Mouse (Mus musculus) cerebellum, adult 2 months (tissue): Measurements from ENCODE around the gene Tnfsf13. TPM values are rescaled to one million over a fixed set of nuclear protein-coding genes. Genes with fewer than 3 reads are reported as not detected.
A peak's percentile ranks its signal among the peaks of the same experiment; 100 is the strongest.

Source experiments
- DNase-seq, 2 experiments: peaks; one replicate each; pipeline ENCODE4 v3.0.0; 2021
- H3K27ac ChIP-seq: fragments of 200-500 bp; 2 replicates; pipeline ENCODE4 v1.5.1; 2012; ENCODE audit warnings: low read length, control low read depth, inconsistent platforms; ENCODE audit not compliant: insufficient read depth
- H3K27me3 ChIP-seq: fragments of 200-500 bp; 2 replicates; pipeline ENCODE4 v1.6.1; 2012; ENCODE audit warnings: inconsistent platforms, mild to moderate bottlenecking, low read length, moderate library complexity; ENCODE audit not compliant: control insufficient read depth, insufficient read depth
- H3K4me1 ChIP-seq: fragments of 200-500 bp; 2 replicates; pipeline ENCODE4 v1.6.1; 2011; ENCODE audit warnings: low read length; ENCODE audit not compliant: control insufficient read depth, insufficient read depth
- H3K4me3 ChIP-seq: fragments of 200-500 bp; replicated peaks from 2 replicates; pipeline ENCODE3; 2011; ENCODE audit warnings: mild to moderate bottlenecking, low read depth, low read length, control low read depth; ENCODE audit not compliant: insufficient read depth
- CTCF ChIP-seq: fragments of 200-500 bp; IDR thresholded peaks from 2 replicates; pipeline ENCODE4 v1.5.1; 2011; ENCODE audit warnings: low read depth, mild to moderate bottlenecking, control low read depth, low read length, moderate library complexity, borderline replicate concordance; ENCODE audit not compliant: insufficient read depth
- POLR2A ChIP-seq: fragments of 200-500 bp; IDR thresholded peaks from 2 replicates; pipeline ENCODE4 v1.6.1; 2011; ENCODE audit warnings: low read length, control low read depth, borderline replicate concordance; ENCODE audit not compliant: insufficient read depth
- WGBS: fragments of 180-500 bp; shearing (Covaris S2); methylation state at CpG from one replicate; pipeline ENCODE4 v1.1.7; 2018; 5-methylcytosine and 5-hydroxymethylcytosine counted together
- polyA plus RNA-seq: library from polyadenylated mRNA; depleted of rRNA; stranded (reverse); fragments of >200 nt; gene quantifications from 2 replicates; pipeline ENCODE4 v1.2.3, GENCODE M21; 2012

Gene Tnfsf13
- polyA plus RNA-seq, 1 experiment, result 4.8 TPM

DNA sequence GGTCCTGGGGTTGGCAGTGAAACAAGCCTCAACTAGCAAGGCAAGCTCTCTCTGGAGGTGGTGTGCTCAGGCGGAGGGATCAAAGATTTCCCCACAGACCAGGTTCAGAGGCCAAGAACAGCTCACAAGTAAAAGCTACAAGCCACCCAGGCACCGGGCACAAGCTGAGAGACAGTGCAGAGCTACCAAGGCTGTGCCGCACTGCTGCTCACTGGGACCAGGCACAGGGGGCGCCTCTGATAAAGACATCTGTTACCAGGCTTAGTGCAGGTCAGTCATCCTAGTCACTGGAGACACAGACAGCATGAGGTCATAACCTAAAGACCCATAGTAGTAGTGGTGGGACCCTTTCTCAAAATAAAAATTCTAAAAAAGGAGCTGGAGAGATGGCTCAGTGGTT is 31.4 kb upstream of the Tnfsf13 start:
- no peak overlapping the region for H3K4me3 ChIP-seq
- H3K27me3 ChIP-seq, result no peaks in the 10 kb centered on the region
- no peak overlapping the region for H3K27ac ChIP-seq
- H3K4me1 ChIP-seq, result no peaks in the 10 kb centered on the region
- DNase-seq, result no peak
- WGBS, result 62% methylated on average over 4 of the region's 4 CpGs
- no peak for TF ChIP-seq CTCF
- TF ChIP-seq POLR2A, result no peak

GRCm38 (mm10) chr11:69715929-69716328 is 30.3 kb upstream of the Tnfsf13 start:
- Histone ChIP-seq H3K4me1 (no peaks in the 10 kb centered on the region), H3K27ac (no peak overlapping the region), H3K4me3 (no peak overlapping the region), H3K27me3 (no peaks in the 10 kb centered on the region)
- TF ChIP-seq POLR2A, result no peak
- no peak for TF ChIP-seq CTCF
- 43% methylated on average over 5 of the region's 5 CpGs for WGBS
- DNase-seq, result no peak

DNA sequence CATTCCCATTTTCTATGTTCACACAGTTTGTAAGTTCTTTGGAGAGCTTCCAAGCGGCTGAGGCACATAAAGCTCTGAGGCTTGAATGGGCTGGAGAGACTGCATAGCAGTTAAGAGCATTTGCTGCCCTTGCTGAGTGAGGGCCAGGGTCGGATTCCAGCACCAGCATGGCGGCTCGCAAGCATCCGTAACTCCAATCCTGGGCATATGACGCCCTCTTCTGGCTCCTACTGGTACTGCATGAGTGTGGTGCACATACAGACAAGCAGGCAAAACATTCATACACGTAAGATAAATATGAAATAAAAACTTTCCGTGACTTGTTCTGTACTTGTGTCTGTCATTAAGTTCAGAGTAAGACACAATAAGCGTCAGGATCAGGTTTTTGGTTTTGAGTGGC is 29.9 kb upstream of the Tnfsf13 start:
- no peak for DNase-seq
- Histone ChIP-seq H3K4me3 (no peak overlapping the region), H3K27ac (no peak overlapping the region), H3K27me3 (no peaks in the 10 kb centered on the region), H3K4me1 (0 out of 2 replicates have a peak, but pooled peaks cover 1% of the 10 kb centered on the region)
- TF ChIP-seq POLR2A, result no peak
- TF ChIP-seq CTCF, result peak; percentile 50; the same call in 1 of the 2 replicates
- WGBS, result 59% methylated on average over 9 of the region's 9 CpGs

DNA sequence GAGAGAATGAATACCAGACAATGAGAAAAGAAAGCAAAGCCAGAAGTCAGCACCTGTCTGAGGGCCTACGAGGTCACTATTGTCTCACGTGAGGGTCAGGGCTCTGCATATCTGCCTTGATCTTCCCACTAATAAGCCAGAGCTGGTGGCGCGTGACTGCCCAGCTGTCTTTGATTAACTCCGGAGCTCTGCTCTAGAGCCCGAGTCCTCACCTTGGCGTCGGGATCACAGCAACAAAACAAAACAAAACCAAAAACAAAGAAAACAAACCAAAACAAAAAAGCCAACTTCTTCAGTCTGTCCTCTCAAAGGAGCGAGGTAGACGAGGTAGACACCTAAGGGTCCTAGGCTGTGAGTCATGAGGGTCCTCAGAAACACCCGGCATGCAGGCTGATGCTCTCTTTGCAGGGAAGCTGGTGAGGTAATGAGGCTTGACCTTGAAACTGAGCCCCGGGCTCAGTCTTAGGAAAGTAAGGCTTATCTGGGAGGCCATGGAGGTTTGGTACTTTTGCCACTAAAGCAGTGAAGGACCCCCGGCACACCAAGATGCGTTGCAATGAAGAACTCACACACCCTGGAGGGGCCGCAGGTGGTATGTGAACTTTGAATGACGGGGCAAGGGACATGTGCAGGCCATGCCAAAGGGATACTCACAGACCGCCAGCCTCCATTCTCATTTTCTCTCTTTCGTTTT is 29.2 kb upstream of the Tnfsf13 start:
- no peak for DNase-seq
- 76% methylated on average over 18 of the region's 18 CpGs for WGBS
- H3K27me3 ChIP-seq, result no peaks in the 10 kb centered on the region
- TF ChIP-seq POLR2A (no peak), CTCF (no peak)
- H3K4me1 ChIP-seq, result peaks cover 5% of the 10 kb centered on the region; the same call in 1 of the 2 replicates
- H3K27ac ChIP-seq, result no peak overlapping the region
- H3K4me3 ChIP-seq, result no peak overlapping the region

- DNase-seq, result no peak
- peaks cover 20% of the 10 kb centered on the region for H3K4me1 ChIP-seq
- H3K4me3 ChIP-seq, result no peak overlapping the region
- no peak overlapping the region for H3K27ac ChIP-seq
- H3K27me3 ChIP-seq, result no peaks in the 10 kb centered on the region
- WGBS, result 87% methylated on average over 20 of the region's 20 CpGs
- TF ChIP-seq POLR2A (no peak), CTCF (no peak)
Measured at GRCm38 (mm10) chr11:69712954-69713672, 27.5 kb upstream of the Tnfsf13 start.

DNA sequence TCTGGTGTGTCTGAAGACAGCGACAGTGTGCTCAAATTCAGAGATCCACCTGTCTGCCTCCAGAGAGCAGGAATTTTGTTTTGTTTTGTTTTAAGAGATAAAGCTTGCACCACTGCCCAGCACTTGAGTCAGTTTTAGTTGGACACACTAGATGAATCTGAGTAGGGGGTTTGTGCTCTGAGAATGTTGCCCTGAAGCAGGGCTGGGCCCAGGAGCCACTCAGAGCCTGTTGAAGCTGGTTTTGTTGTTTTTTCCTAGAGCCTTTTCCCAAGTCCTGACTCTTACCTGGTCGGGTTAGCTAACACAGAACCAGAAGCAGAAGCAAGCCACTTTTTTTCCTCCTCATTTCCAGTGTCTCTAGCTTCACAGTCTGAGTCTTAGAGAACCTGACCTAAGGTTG is 25.5 kb upstream of the Tnfsf13 start:
- Histone ChIP-seq H3K4me3 (no peak overlapping the region), H3K27me3 (no peaks in the 10 kb centered on the region), H3K27ac (no peak overlapping the region), H3K4me1 (peaks cover 34% of the 10 kb centered on the region)
- TF ChIP-seq CTCF (no peak), POLR2A (no peak)
- WGBS, result 97% methylated on average over 2 of the region's 2 CpGs
- no peak for DNase-seq

- peaks cover 34% of the 10 kb centered on the region for H3K4me1 ChIP-seq
- 74% methylated on average over 3 of the region's 3 CpGs for WGBS
- no peak overlapping the region for H3K27ac ChIP-seq
- DNase-seq, result no peak
- no peak for TF ChIP-seq CTCF
- no peak for TF ChIP-seq POLR2A
- H3K27me3 ChIP-seq, result no peaks in the 10 kb centered on the region
- H3K4me3 ChIP-seq, result no peak overlapping the region
Measured at GRCm38 (mm10) chr11:69710470-69710869, 24.9 kb upstream of the Tnfsf13 start.

DNA sequence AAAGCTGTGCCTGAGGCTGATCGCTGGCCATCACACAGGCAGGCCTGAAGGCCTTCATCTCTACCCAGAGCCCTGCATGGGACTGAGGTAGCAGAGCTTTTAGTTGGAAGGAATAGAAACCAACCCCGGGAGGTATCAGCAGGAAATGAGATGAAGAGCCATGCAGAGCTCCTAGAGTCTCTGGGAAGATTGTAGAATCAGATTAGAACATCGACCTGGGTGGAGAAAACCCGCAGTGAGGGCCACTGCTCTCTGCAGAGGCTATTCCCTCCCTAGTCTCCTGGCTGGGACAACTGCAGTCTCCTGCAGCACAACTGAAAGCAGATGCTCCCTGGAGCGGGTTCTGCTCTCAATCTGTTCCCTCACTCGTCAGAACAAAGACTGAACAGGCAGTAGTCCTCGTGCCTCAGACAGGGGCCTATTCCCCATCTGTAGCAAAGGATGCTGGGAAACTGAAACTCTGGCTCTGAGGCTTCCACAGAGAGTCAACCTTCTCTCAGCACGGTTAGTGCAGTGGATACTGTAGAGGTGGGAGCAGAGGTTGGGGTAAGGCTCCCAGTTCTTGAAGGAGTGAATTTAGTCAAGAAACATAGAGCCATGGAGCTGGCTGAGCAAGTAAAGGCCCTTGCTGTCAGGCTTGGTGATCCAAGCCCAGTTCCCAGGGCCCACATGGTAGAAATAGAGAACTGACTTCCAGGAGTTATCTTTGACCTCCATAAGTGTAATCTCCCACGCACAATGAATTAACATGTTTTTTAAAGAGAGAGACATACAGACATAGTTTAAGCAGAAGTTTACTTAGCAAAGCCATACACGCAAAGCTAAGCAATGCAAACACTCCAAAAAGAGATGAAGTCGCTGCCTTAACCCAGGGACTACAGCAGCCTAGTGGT is 24.2 kb upstream of the Tnfsf13 start:
- H3K27ac ChIP-seq, result peak overlapping the region; percentile 76
- TF ChIP-seq CTCF (no peak), POLR2A (no peak)
- H3K27me3 ChIP-seq, result no peaks in the 10 kb centered on the region
- WGBS, result 40% methylated on average over 11 of the region's 11 CpGs
- H3K4me3 ChIP-seq, result no peak overlapping the region
- H3K4me1 ChIP-seq, result peaks cover 34% of the 10 kb centered on the region
- DNase-seq, result peak in 1 of 2 experiments; percentile 29
